Mouse (Mus musculus) thymus, postnatal 36 days (tissue): ENCODE data around the gene Slc19a2.

Experiments
- DNase-seq, 2 experiments: peaks; one replicate each; pipeline ENCODE4 v3.0.0; 2022; ENCODE audit warnings: mixed read lengths in 2 of 2

Slc19a2 gene

DNA sequence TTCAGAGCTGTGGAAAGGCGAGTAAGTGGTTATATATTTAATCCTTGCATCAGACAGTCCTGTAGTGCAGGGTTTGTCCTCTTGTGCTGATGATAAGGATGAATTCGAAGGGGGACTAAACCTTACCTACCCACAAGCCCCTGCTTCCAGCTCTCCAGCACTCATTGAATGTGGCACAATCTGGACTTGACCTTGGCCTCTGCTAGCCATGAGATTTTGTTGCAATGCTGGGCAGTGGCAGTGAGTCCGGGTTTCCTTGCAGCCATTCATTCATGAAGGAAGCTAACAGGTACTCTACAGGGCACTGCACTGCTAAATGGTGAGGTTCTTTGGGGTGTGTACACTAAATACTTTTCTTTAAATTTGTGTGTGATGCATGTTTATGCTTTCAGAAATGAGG, 6.0 kb downstream of the Slc19a2 start:
- DNase-seq = no peak

DNA sequence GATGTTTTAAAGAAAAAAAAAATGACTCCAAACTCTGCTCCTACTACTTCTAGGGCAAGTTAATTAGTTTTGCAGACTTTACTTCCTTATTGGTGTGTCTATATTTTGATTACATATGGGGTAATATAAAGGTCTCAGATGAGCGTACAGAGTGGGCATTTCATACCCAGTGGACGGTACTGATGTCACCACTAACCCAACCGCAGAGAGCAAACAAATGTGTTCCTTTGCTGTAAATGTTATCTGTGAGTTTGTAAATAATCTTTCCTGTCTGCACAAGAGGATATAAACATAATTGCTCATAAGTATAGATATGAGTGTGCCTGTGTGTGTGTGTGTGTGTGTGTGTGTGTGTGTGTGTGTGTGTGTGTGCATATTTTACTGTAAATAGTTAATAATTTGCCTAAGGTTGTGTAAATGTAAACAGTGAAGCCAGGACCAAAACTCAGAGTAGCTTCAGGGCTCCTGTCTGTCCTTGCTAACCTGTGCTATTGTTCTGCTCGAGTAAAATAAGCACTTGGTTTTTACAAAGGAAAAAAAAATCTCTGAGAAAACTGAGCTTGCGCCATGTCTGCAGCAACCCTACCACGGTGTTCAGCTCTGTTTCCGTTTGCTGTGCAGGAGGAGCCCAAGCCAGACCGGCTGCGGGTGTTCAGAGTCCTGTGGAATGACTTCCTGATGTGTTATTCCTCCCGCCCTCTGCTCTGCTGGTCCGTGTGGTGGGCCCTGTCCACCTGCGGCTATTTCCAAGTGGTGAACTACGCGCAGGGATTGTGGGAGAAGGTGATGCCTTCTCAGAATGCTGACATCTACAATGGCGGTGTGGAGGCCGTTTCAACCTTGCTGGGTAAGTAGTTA, 11.6 kb downstream of the Slc19a2 start:
- DNase-seq = no peak

DNA sequence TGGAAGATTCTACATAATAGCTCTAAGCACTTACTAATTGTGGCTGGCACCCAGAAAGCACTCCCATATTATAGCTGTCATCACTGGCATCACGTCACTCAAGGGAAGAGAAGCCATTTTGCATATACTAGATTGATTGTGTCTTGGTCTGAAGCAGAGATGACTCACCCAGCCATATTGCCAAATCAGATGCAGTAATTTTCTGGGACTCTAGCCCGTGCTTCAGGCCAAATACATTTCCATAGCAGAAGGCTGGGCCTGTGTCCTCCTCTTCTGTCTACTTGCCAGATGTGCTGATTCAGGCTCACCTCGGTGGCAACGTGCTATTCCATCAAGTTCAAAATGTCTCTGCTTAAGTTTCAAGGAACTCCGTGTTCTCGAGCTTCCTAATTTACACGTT, 12.7 kb downstream of the Slc19a2 start:
- no peak for DNase-seq

DNA sequence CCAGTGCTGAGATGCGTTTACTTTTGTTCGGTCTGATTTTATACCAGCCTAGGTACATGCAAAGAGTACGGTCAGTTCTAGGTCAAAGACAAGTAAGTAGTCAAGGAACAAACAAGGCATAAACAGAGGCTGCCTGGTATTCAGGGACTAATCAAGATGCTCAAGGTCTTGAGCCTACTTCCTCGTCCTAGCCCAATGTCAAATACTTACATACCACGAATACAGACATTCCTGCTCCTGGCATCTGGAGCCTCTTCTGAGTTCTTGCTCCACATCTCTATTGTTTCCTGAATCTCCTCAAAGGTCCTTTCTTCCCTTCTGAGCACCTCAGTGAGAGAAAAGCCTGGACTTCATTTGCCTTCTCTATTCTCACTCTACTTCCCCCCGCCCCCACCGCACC, 22.1 kb downstream of the Slc19a2 start:
- no peak for DNase-seq

DNA sequence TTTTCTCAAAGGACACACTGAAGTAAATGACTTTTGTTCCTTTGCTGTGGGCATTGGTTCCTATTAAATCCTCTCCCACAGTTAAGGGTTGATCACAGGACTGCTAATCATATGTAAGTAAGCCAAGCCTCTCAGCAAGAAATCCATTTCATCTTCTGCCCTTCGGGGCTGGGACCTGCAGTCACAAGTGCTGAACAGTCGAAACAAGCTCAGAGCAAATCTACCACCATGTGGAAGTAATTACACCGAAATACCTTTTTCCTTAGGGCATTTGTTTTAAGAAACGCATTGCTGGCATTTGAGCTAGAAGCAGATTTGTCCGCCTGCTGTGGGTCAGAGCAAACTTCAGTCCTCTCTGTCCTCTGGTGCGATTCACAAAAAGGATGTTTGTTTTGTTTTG, 24.8 kb downstream of the Slc19a2 start:
- no peak for DNase-seq

DNA sequence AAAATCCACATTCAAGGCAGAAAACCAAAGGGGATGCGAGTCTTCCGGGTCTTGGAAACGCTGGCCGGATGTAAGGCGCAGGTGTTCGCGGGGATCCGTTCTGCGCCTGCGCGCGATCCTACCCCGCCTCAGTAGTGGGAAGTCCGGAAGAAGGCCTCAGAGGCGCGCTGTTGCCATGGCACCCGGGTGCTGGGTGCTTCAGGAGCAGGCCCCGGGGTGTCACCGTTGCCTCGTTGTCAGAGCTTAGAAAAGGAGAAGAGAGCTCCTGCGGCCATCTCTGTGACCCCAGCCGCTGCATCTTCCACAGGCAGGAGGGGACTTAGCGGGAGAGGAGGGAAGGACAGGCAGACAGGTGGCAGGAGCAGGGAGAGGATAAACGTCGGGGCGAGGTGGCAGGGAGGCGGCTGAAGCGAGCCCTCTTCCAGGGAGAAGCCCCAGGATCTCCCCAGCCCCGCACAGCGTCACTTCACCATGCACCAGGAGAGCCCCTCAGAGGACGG, 26.7 kb downstream of the Slc19a2 start, which contains the start of gene Ccdc181:
Gene Ccdc181, plus strand, starts transcription at position 131 of the 500 bp plus-strand sequence.
- peak; percentile 97 to 99 for DNase-seq

DNA sequence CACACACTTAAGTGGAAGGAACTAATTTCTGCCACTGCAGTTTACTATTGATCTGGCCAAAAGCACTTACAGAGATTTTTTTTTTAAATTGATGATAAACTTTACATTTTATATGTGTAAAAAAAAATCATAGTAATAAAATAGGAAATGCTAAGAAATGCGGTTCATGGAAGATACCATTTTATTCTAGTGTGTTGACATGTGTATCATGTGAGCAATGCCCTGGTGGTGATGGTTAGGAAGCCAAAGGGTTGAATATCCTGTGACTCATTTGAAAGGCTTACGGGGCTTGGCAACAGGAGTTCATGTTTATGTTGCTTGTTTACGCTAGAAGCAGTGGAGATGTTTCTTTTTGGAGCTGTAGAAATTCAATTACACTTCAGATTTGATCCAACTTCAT, 27.7 kb downstream of the Slc19a2 start:
- DNase-seq = no peak

DNA sequence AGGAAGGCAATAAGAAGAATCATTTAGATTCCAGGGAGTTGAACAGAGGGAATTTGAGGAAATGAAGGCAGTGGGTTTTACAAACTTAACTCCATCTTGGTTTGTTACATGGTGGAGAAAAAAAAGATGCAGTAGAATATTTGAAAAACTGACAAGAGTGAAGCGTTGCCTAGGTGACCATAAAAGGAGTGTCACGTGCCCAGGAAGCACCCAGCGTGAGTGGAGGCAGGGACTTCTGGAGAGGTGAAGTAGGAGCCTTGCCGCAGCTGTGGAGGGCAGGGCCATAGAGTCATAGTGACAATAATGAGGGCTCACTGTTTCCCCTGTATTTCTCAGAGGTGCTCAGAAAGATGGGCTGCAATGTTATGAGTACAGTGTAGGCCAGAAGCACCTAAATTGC, 30.5 kb downstream of the Slc19a2 start:
- peak; percentile 12 to 48 for DNase-seq

DNA sequence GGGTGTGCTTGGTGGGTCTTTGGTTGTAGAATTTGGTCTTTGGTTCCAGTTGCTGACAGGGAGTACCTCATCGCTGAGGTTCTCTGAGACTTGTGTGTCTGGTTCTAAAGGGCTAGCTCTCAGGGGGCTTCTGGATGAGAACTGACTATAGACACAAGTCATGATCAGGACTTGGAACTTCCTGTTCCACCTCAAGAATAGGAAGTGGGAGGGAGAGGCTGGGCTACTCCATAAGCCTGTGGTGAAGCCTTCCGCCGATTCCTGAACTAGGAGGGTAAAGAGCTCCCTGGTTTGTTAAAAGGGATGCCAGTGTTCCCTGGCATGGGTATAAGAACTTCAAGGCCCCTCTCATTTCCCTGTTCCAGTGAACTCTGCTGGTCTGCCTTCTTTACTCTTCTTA, 35.2 kb downstream of the Slc19a2 start:
- DNase-seq = no peak

DNA sequence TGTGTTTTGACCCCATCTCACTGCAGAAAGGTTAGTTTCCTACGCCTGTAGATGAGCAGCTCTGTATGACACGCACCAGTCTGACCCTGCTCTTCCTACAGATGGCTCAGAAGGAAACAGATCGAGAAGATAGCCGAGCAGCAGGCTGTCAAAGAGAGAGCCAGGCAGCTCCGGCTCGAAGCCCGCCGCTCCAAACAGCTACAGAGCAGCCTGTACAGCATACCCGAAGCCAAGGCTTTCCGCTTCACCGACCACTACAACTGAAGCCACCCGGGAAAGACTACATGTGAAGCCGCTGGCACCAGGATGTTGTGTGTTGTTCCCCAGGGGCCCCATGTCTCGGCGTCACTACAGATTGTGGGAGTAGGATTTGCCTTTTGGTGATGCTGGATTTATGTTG, 38.6 kb downstream of the Slc19a2 start:
- no peak for DNase-seq

DNA sequence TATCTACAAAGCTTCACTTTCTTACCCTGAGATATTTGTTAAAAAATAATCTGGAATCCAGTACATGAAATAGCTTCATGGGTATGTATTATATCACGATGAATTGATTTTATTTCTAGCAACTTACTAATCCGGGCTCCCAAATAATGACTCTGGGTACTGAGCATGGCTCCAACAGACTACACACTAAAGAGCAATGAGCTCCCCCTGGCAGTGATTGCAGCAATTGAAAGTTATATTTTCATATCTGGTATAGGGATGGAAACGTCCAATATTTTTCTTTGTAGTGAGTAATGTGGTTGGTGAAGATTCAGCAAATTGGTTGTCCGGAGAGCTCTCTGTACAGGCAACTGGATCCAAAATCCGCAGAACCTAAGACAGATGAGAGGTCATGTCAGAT, 43.2 kb downstream of the Slc19a2 start:
- DNase-seq = no peak

DNA sequence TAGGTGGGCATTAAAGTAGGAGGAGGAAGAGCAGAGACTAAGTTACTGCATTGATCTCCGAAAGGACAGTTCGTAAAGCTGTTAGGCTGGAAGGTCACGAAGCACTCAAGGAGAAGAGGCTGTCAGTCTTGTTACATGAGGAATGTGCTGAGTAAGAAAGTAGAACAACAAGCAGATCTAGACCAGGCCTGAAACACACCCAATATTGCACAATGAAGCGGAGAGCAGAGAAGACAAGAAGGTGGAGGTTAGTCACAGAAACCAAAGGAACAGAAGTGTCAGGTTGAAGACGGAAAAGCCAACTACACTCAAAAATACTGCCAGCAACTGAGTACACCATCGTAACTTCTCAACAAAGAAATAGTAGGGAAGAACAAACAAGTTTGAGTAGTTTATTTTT, 45.2 kb downstream of the Slc19a2 start:
- no peak for DNase-seq

DNA sequence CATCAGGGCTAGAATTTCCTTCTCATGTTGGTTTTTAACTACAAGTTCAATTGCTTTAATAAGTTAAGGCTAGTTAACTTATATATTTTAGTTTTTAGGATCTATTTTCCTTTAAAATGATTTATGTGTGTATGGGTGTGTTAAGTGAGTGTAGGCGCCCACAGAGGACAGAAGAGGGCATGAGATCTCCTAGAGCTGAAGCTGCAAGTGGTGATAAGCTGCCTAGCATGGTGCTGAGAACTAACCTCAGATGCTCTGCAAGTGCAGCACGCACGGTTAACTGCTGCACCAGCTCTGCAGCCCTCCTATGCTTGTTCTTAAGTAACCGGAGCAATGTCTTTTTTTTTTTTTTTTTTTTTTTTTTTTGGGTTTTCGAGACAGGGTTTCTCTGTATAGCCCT, 47.6 kb downstream of the Slc19a2 start:
- DNase-seq = no peak

DNA sequence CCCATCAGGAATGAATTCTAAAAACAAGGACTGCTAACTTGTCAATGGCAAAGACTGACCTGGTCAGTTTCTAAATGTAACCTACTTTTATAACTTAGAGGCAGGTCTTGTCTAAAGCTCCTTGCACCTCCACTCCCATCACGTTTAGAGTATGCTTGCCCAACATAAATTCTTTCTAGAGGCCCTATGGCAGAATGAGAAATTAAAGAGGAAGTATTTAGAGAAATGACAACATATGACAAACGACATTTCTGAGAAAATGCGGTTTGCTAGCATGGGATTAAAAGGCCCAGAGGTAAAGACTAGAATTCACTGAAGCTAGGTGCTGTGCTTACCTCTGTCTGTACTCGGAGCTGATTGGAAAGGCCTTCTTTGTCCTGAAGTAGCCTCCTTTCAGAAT, 53.1 kb downstream of the Slc19a2 start:
- DNase-seq = no peak

DNA sequence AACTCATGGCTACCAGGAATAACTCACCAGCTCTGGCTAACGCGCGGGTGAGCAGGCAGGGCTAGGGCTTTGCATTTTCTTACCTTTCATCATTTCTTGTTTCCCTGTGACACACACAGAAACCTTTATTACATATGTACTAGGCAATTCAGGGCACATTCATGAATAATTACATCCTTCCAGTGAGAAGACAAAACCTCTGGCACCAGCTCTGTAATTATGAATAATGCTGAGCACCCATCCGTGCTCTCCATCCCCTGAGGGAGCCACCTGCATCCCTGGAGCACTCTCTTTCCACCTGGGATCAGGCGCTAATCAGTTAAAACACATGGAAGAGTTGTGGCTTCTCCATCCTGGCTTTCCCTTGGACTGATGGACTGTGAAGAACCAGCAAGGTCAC, 55.0 kb downstream of the Slc19a2 start, which contains the start of gene Nme7:
Gene Nme7, plus strand, starts transcription at position 301 of the 400 bp plus-strand sequence.
- DNase-seq = no peak

DNA sequence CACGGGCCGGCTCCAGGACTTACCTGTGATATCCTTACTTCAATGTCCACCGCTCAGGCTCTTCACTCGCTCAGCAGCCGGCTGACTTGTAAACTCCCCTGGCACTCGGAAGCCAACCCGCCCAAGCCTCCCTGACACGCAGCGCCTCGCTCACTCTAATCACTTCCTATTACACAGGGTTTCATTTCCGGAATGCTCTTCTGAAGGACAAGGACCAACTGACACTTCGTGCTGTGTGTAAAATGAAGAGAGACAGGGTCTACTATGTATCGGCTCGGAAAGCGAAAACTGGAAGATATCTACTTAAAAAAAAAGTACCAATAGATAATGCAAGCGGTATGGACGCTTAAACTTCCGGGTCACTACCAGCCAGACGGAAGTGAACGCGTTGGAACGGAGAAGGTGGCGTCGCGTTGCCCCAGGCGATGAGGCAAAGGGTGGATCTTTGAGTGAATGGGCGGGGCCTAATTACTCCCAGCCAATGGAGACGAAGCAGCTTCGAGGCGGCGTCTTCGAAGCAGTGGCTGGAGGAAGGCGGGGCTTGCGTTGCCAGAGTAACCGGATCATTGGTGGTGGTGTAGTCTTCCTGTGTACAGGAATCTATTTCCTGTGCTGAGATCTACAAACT, 58.4 kb downstream of the Slc19a2 start, which contains the start of gene Blzf1:
Gene Blzf1, minus strand, starts transcription at position 366 of the 628 bp plus-strand sequence.
- DNase-seq = peak; percentile 97

DNA sequence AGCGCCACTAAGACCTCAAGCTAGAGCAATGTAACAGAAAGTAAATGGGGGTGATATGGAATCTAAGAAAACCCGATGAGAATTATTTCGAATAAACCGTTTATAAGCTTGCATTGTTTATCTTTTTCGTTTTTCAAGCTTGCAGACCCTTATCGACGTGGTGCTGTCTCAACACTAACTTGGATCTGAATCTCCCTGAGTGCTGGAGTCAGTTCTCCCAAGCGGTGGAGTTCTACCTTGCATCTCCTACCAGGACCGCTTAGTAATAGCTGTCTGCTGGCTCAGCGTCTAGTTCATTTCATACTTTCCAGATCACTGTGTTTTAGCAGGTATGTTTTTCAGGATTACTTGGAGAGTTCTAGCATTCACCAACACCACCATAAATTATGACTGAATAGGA, 59.1 kb downstream of the Slc19a2 start:
- DNase-seq = no peak

DNA sequence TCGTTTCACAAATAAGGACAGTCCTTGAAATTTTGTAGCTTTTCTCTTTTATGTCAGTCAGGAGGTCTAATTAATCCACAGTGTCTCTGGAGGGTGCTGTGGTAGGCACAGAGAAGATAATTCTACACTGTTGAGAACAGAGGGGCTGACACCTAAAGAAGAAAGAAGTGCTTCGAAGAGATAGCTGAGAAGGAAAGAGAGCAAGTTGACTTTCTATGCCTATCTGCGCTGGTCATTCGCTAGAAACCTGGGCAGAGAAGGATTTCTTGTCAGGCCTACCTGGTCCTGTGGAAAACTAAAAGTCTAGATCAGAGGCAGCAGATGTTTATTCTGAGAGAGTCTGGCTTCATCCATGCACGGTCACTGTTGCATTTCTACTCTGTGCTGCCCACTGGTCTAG, 65.2 kb downstream of the Slc19a2 start:
- no peak for DNase-seq
